Mouse (Mus musculus): ENCODE results near the gene Gpr153. TPM values are rescaled to one million over a fixed set of nuclear protein-coding genes. Genes with fewer than 3 reads are reported as not detected.
"Not testable (repeated sequence)": the region's sequence is repeated elsewhere in the genome, so short reads cannot be mapped to it uniquely, and the experiment has no call there.

The Gpr153 gene
- 6.7 and 8.4 TPM in 2 replicates for polyA plus RNA-seq (2014; fragmentation: Nextera tagmentation; extraction: Ambion mirVana)

GRCm38 (mm10) chr4:152273621-152274236 is at the start of gene Gpr153:
Gene Gpr153 (plus strand): TSS chr4:152274232.
- whole genome bisulfite sequencing = under 1% methylated on average over 38 of the region's 48 CpGs
- H3K4me1 ChIP-seq (ENCODE audit: control insufficient read depth, insufficient read depth, low read length) = peaks cover 7% of the 10 kb centered on the region; the same call in 1 of the 2 replicates
- H3K27me3 ChIP-seq (replicated peaks; ENCODE audit: control insufficient read depth, insufficient read depth, low read length) = peaks cover 25% of the 10 kb centered on the region

GRCm38 (mm10) chr4:152226901-152227486 is 47.0 kb upstream of the Gpr153 start:
- H3K27ac ChIP-seq (ENCODE audit: low read depth, low read length) = peak overlapping the region; percentile 70
- ATAC-seq = no peak

More at GRCm38 (mm10) chr4:152273621-152274236, at the start of gene Gpr153:
- peak within 1 kb of the TSS; percentile 55 for H3K27ac ChIP-seq (ENCODE audit: low read depth, low read length)
- peak within 1 kb of the TSS; percentile 71 for H3K9ac ChIP-seq (ENCODE audit: low read length)
- no peaks in the 10 kb centered on the region for H3K36me3 ChIP-seq (ENCODE audit: control insufficient read depth, insufficient read depth, low read length)
- DNase-seq (ENCODE audit: low spot score) = no peak
- H3K4me2 ChIP-seq (ENCODE audit: low read length) = peak within 1 kb of the TSS; percentile 93
- peak within 1 kb of the TSS; percentile 51 for H3K4me3 ChIP-seq (ENCODE audit: low read depth, low read length)
- peak; percentile 63 for ATAC-seq
- no peaks in the 10 kb centered on the region for H3K9me3 ChIP-seq (replicated peaks; ENCODE audit: control insufficient read depth, low read length)

GRCm38 (mm10) chr4:152227749-152228527 is 46.1 kb upstream of the Gpr153 start:
- no peaks in the 10 kb centered on the region for H3K27me3 ChIP-seq (replicated peaks; ENCODE audit: control insufficient read depth, insufficient read depth, low read length)
- H3K9ac ChIP-seq (ENCODE audit: low read length) = no peak overlapping the region
- H3K36me3 ChIP-seq (ENCODE audit: control insufficient read depth, insufficient read depth, low read length) = peaks cover 7% of the 10 kb centered on the region; the same call in 1 of the 2 replicates
- 0 out of 2 replicates have a peak overlapping the region, but pooled peaks have one; percentile 9 for H3K27ac ChIP-seq (ENCODE audit: low read depth, low read length)
- no peaks in the 10 kb centered on the region for H3K4me1 ChIP-seq (ENCODE audit: control insufficient read depth, insufficient read depth, low read length)
- H3K9me3 ChIP-seq (replicated peaks; ENCODE audit: control insufficient read depth, low read length) = no peaks in the 10 kb centered on the region
- 93% methylated on average over 12 of the region's 12 CpGs for WGBS
- ATAC-seq (no peak), DNase-seq (ENCODE audit: low spot score) (no peak)
- no peak overlapping the region for H3K4me2 ChIP-seq (ENCODE audit: low read length)
- no peak overlapping the region for H3K4me3 ChIP-seq (ENCODE audit: low read depth, low read length)

More at GRCm38 (mm10) chr4:152226901-152227486, 47.0 kb upstream of the Gpr153 start:
- no peaks in the 10 kb centered on the region for H3K27me3 ChIP-seq (replicated peaks; ENCODE audit: control insufficient read depth, insufficient read depth, low read length)
- DNase-seq (ENCODE audit: low spot score) = peak; percentile 45
- H3K4me1 ChIP-seq (ENCODE audit: control insufficient read depth, insufficient read depth, low read length) = peaks cover 2% of the 10 kb centered on the region
- WGBS = 73% methylated on average over 13 of the region's 13 CpGs
- no peak overlapping the region for H3K4me3 ChIP-seq (ENCODE audit: low read depth, low read length)
- peaks cover 7% of the 10 kb centered on the region; the same call in 1 of the 2 replicates for H3K36me3 ChIP-seq (ENCODE audit: control insufficient read depth, insufficient read depth, low read length)
- no peak overlapping the region for H3K4me2 ChIP-seq (ENCODE audit: low read length)
- no peaks in the 10 kb centered on the region for H3K9me3 ChIP-seq (replicated peaks; ENCODE audit: control insufficient read depth, low read length)
- H3K9ac ChIP-seq (ENCODE audit: low read length) = no peak overlapping the region

- ATAC-seq; H3K36me3 ChIP-seq (ENCODE audit: control insufficient read depth, insufficient read depth, low read length); DNase-seq (ENCODE audit: low spot score); H3K4me3 ChIP-seq (ENCODE audit: low read depth, low read length); H3K9me3 ChIP-seq (replicated peaks; ENCODE audit: control insufficient read depth, low read length); H3K27ac ChIP-seq (ENCODE audit: low read depth, low read length); H3K9ac ChIP-seq (ENCODE audit: low read length); H3K27me3 ChIP-seq (replicated peaks; ENCODE audit: control insufficient read depth, insufficient read depth, low read length); H3K4me1 ChIP-seq (ENCODE audit: control insufficient read depth, insufficient read depth, low read length); H3K4me2 ChIP-seq (ENCODE audit: low read length): not testable (repeated sequence)
- 46% methylated on average over 4 of the region's 4 CpGs for WGBS
Observed at GRCm38 (mm10) chr4:152230331-152230730, 43.7 kb upstream of the Gpr153 start.

GRCm38 (mm10) chr4:152231326-152231725 is 42.7 kb upstream of the Gpr153 start:
- no peaks in the 10 kb centered on the region for H3K27me3 ChIP-seq (replicated peaks; ENCODE audit: control insufficient read depth, insufficient read depth, low read length)
- no peak overlapping the region for H3K4me2 ChIP-seq (ENCODE audit: low read length)
- no peaks in the 10 kb centered on the region for H3K9me3 ChIP-seq (replicated peaks; ENCODE audit: control insufficient read depth, low read length)
- no peak overlapping the region for H3K4me3 ChIP-seq (ENCODE audit: low read depth, low read length)
- H3K4me1 ChIP-seq (ENCODE audit: control insufficient read depth, insufficient read depth, low read length) = no peaks in the 10 kb centered on the region
- no peak for DNase-seq (ENCODE audit: low spot score)
- H3K9ac ChIP-seq (ENCODE audit: low read length) = no peak overlapping the region
- no peaks in the 10 kb centered on the region for H3K36me3 ChIP-seq (ENCODE audit: control insufficient read depth, insufficient read depth, low read length)
- no peak for ATAC-seq
- no peak overlapping the region for H3K27ac ChIP-seq (ENCODE audit: low read depth, low read length)
- 90% methylated on average over 7 of the region's 7 CpGs for WGBS

- Histone ChIP-seq H3K36me3 (ENCODE audit: control insufficient read depth, insufficient read depth, low read length) (0 out of 2 replicates have a peak, but pooled peaks cover 6% of the 10 kb centered on the region), H3K4me2 (ENCODE audit: low read length) (no peak overlapping the region), H3K9ac (ENCODE audit: low read length) (no peak overlapping the region), H3K27me3 (replicated peaks; ENCODE audit: control insufficient read depth, insufficient read depth, low read length) (no peaks in the 10 kb centered on the region), H3K9me3 (replicated peaks; ENCODE audit: control insufficient read depth, low read length) (no peaks in the 10 kb centered on the region), H3K4me1 (ENCODE audit: control insufficient read depth, insufficient read depth, low read length) (no peaks in the 10 kb centered on the region), H3K27ac (ENCODE audit: low read depth, low read length) (no peak overlapping the region), H3K4me3 (ENCODE audit: low read depth, low read length) (no peak overlapping the region)
- WGBS = 95% methylated on average over 4 of the region's 4 CpGs
- DNase-seq (ENCODE audit: low spot score) (no peak), ATAC-seq (no peak)
Observed at GRCm38 (mm10) chr4:152232411-152232903, 41.6 kb upstream of the Gpr153 start.

GRCm38 (mm10) chr4:152239974-152240373 is 34.1 kb upstream of the Gpr153 start:
- H3K4me3 ChIP-seq (ENCODE audit: low read depth, low read length) = no peak overlapping the region
- no peak overlapping the region for H3K9ac ChIP-seq (ENCODE audit: low read length)
- ATAC-seq (no peak), DNase-seq (ENCODE audit: low spot score) (no peak)
- WGBS = 83% methylated on average over 4 of the region's 4 CpGs
- no peaks in the 10 kb centered on the region for H3K4me1 ChIP-seq (ENCODE audit: control insufficient read depth, insufficient read depth, low read length)
- H3K4me2 ChIP-seq (ENCODE audit: low read length) = no peak overlapping the region
- 0 out of 2 replicates have a peak, but pooled peaks cover 15% of the 10 kb centered on the region for H3K36me3 ChIP-seq (ENCODE audit: control insufficient read depth, insufficient read depth, low read length)
- no peaks in the 10 kb centered on the region for H3K27me3 ChIP-seq (replicated peaks; ENCODE audit: control insufficient read depth, insufficient read depth, low read length)
- no peaks in the 10 kb centered on the region for H3K9me3 ChIP-seq (replicated peaks; ENCODE audit: control insufficient read depth, low read length)
- H3K27ac ChIP-seq (ENCODE audit: low read depth, low read length) = no peak overlapping the region

- no peak overlapping the region for H3K27ac ChIP-seq (ENCODE audit: low read depth, low read length)
- H3K9ac ChIP-seq (ENCODE audit: low read length) = no peak overlapping the region
- H3K4me1 ChIP-seq (ENCODE audit: control insufficient read depth, insufficient read depth, low read length) = no peaks in the 10 kb centered on the region
- 0 out of 2 replicates have a peak, but pooled peaks cover 1% of the 10 kb centered on the region for H3K36me3 ChIP-seq (ENCODE audit: control insufficient read depth, insufficient read depth, low read length)
- no peaks in the 10 kb centered on the region for H3K9me3 ChIP-seq (replicated peaks; ENCODE audit: control insufficient read depth, low read length)
- H3K27me3 ChIP-seq (replicated peaks; ENCODE audit: control insufficient read depth, insufficient read depth, low read length) = no peaks in the 10 kb centered on the region
- no peak overlapping the region for H3K4me2 ChIP-seq (ENCODE audit: low read length)
- DNase-seq (ENCODE audit: low spot score) (no peak), ATAC-seq (no peak)
- no peak overlapping the region for H3K4me3 ChIP-seq (ENCODE audit: low read depth, low read length)
- 89% methylated on average over 9 of the region's 9 CpGs for WGBS
Observed at GRCm38 (mm10) chr4:152243241-152243891, 30.7 kb upstream of the Gpr153 start.
